Mouse (Mus musculus) mouse trophoblast stem cell (cell line): Measurements from ENCODE around the gene Ccdc28b.

ENCODE experiments used
- in situ Hi-C, 2 experiments: fragments of 300-500 bp; cut with MseI, MboI; formaldehyde crosslinking; loops; 2 replicates in 1 of 2; 3 replicates in 1 of 2; pipeline ENCODE4 v1.15.1; 2025

The Ccdc28b gene

DNA sequence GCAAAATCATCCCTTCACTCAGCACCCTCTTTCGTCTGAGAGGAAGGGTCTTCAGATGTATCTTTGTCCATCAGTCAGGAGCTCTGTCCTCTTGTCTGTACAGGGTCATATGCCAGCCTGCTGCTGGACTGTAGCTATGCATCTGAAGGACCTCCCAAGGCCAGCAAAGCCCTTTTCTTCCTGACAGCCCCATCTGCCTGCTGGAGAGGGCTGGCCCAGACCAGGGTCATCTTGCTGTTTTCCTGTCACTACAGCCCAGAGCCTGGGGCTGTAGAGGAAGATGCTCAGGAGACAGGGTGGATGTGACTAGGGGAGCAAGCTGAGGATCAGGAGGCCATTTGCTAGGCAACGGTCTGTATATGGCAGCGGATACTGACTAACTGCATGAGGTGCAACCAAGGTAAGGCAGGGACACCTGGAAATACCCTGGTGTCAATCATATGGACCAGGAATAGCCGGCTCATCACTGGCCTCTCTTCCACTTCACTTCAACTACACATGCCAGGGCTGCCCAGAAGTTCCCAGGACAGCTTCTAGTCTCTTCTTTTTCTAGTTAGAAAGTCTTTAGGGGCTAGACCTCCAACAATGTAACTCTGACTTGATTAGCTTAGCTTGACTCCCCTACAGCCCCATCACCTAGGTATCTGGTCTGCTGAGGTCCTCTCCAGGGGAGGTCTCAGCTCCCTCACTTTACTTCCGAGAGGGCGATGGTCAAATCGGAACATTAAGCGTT is 778 bp downstream of the Ccdc28b start:
- in situ Hi-C loops, result no loop called here

DNA sequence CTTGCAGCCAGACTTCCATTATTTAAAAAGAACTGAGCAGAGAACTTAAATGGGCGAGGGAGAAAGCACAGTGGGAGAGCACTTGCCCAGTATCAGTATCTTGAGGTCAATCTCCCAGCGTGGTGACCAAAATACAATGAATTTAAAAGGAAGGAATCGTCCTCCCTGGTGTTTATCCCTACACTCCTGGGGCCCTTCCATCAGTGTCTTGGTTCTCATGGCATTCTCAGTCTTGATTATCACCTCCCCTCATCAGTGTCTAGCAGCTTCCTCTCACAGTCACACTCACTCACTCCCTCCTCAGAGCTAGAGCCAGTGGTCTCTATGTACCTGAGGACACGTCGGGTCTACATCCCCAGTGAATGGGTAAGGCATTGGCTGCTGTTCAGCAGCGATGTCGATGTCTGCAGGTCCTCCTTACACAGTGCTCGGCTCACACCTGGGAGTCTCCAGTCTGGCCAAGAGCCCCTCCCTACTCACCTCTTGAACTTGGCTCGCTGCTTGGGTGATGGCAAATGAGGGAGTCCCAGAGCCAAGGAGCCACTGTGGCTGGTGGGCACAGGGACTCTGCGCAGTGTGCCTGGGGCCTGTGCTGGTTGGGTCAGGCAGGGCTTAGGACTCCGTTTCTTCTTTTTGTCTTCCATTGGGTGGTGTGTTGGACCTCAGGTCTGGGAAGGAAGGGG is 1.5 kb downstream of the Ccdc28b start:
- in situ Hi-C loops, result no loop called here

DNA sequence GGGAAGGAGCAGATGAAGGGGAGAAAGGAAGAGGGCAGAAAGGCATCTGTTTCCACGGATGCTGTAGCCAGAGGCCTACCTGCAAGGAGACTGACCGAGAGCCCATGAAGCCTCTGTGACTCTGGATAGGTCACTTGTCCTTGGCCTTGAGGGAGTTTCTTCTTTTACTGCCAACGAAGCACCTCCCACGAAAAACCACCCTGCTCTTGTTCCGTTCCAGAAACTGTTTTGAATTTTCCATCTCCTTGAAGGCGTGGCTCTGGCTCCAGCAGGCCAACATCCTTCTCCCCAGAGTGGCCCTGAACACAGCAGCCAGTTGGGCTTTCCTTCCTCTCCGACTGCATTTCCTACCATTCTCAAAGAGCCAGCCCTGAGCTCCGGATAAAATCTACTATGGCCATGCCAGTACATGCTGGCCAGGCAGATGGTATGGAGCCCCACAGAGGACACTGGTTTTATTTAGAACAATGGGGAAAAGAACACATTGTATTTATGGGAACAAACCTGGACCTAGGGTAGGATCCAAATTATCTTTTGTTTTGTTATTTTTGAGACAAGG is 2.4 kb downstream of the Ccdc28b start:
- in situ Hi-C loops, result no loop called here

DNA sequence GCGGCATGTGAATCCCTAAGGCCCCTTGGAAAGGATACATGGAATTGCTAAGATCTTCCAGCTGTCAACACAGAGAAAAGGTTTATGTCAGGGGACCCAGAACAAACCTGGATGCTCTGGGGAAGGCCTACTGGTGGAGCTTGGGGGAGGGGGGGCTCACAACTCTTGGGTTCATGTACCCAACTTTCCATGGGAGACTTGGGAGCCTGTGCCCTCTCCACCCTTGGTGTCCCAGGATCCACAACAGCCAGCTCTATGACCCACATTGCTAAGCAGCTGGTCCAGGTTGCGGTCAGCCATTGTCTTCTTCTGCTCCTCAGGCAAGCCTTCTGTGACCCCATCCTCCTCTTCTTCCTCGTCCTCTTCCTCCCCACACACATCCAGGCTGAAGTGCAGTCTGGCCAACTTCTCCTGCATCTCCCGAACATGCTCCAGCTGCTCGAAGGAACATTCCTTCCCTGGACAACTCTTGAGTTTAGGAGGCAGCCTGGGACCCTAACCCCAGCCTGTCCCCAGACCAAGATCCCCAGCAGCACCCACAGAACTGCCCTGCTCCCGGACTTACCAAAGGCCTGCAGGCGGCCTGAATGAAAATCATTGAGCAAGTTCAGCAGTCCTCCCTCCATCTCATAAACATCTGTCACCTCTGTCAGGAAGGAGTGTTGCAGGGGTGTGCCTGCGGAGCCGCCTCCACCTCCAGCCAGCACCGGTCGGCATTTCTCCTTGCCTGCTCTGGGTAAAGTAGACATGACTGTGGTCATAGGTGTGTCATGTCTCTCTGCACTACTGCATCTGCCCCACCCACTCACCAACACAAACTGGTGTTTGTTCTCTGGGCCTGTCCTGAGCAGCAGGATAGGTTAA is 3.1 kb downstream of the Ccdc28b start:
- in situ Hi-C loops, result no loop called here

DNA sequence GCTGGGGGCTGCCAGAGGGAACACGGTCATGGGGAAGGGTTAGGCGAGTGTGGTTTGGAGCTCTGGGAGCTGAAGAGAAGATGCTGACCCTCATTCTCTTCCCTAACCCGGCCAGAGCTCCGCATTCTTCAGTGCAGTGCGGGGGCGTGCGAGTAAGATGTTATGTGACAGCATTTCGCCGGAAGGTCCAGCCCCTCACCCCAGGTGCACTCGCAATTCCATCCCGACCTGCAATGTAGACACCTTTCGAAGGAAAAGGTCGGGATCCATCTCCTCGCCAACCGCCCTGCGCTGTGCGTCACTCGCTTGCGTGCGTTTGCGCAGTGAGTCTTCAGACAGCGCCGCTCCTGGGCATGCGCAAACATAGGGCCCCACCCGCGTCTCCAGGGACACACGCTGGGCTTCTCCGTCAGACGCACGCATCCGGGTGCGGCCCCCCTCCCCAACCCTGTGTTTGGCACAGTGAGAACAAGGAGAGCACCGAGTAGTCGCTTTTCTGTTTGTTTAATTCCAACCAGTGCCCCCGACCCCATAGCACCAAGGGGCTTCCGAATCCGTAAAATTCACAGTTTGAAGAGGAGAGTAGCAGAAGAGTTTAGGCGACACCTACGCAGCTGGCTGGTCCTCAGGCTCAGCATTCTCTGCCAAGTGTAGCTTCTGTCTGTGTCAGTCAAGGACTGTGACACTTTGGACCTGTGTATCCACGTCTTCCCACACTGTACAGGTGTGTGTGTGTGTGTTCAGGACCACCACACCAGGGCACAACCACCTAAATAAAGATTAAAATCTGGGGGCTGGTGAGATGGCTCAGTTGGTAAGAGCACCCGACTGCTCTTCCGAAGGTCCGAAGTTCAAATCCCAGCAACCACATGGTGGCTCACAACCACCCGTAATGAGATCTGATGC is 4.7 kb downstream of the Ccdc28b start, which contains the start of gene Iqcc:
Gene Iqcc (minus strand): TSS at position 314 of the 906 bp plus-strand sequence.
- in situ Hi-C loops, result no loop called here

DNA sequence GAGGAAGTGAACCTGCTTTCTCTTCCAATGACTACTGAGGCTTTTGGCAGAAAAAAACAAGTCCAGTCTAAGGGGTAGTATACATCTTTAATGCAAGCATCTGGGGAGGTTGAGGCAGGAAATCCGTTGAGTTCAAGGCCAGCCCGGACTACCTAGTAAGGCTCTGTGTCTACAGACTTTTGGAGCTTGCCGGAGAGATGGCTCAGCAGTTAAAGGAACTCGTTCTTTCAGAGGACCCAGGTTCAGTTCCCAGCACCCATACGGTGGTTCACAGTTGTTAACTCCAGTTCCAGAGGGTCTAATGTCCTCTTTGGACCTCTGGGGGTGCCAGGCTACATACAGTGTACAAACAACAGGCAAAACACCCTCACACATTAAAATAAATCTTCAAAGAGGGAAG is 5.7 kb downstream of the Ccdc28b start:
- in situ Hi-C loops, result no loop called here

DNA sequence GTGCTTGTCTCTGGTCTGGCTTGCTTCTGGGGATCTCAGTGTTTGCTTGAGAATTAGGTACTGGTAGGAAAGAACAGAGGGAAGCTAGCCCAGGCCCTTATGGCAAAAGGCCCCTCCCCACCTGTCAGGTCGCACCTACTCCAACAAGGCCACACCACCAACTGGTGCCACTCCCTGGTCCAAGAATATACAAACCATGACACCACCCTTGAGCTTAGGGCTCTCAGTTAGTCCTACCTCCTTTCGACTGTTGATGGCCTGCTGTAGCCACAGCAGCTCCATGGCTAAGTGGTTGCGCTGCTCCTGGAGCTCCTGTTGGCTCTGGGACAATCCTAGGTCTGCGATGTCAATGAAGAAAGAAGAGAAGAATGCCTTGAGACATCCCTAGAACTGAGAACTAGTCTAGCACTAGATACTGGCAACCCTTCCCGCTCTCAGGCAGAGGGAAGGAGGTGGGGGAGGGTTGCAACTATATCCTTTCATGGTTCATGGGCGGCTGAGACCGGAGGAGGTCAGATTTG is 6.6 kb downstream of the Ccdc28b start:
- in situ Hi-C loops, result no loop called here

DNA sequence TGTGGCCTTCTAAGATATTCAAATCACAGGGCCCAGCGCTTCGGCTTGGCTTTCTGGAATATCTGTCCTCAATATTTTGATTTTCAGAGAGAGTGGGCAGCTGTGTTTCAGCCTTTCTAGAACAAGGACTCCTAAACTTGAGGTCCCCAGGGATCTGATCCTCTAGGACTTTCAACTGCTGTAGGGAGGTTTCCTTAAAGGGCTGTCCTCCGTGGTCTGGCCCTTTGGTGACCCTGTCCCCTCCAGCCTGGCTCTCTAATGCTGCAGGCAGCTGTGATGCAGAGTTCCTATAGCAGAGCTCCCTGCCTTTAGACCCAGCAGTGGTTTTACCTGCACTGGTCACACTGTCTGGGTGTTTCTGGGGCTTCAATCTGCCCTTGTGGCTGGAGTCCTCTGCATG is 7.1 kb downstream of the Ccdc28b start:
- in situ Hi-C loops, result no loop called here

DNA sequence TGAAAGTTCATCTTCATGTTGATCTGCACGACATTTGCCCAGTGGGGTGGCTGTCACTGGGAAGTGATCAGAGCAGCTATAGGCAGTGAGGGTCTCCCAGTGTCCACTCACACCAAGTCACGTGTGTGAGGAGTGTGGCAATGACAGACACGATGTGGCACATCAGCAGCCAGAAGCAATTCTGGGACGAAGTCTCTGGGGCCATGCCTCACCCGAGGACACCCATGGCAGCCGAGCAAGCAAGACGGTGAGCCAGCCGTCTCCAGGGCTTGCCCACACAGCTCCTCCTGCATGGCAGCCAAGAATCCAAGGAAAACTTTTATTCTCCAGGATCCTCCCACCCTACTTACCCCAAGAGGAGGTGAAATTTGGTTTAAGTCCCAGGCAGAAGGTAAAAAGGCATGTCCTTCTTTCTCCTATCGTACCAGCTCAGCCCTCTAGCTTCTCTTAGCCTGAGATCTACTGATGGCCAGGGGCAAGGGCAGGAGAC is 7.9 kb downstream of the Ccdc28b start:
- in situ Hi-C loops, result no loop called here

DNA sequence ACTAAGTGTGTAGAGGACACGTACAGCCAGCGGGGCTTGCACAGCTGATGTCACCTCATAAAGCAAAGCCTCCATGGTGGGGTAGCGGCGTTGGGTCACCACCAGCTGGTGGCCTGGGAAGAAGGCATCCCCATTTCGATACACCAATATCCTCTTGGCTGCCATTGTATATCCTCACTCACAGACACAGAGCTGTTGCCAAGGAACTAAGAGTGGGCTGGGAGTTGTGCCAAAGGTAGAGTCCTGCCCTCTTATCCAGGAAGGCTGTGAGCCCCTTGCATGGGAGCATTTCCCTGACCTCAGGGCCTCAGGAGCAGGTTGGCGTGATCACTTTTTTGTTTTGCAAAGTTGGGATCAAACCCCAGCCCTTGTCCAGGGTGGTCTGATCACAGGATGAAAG is 9.7 kb downstream of the Ccdc28b start, which contains the start of gene Dcdc2b:
Gene Dcdc2b (minus strand): TSS at position 165 of the 400 bp plus-strand sequence.
- in situ Hi-C loops, result no loop called here

DNA sequence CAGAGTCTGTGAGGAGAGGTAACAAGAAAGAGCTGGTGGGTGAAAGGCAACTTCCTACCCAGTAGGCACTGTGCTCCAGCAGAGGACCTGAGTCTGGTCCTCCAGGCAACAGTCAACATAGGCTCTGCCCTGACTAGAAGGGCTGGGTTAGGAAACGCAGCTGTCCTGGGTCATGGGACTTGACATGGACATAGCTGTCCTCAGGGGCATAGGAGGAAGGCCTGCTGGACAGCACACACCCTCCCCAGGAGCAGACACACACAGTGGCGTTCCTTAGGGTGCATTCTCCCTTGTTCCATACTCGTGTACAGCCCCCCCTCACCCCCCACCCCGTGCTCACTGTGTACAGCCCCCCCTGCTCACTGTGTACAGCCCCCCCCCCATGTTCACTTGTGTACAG is 13.3 kb downstream of the Ccdc28b start:
- in situ Hi-C loops, result no loop called here

DNA sequence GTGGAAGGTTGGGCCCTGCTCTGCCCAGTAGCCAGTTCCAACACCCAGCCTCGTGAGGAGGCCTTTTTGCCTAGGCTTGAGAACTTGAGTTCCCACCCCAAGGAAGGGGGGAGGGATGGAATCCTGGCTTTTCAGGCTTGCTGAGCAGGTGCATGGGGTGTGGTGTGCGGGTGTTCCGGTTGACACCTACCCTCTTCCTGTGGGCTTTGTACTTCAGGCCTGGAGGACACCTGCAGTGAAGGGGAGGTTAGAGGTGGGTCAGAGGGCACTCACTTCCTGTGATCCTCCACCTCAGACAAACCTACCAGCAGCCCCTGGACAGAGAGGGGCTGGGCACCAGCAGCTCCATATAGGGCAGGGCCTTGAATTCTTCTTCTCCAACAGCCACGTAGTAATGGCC is 13.7 kb downstream of the Ccdc28b start:
- in situ Hi-C loops, result no loop called here

DNA sequence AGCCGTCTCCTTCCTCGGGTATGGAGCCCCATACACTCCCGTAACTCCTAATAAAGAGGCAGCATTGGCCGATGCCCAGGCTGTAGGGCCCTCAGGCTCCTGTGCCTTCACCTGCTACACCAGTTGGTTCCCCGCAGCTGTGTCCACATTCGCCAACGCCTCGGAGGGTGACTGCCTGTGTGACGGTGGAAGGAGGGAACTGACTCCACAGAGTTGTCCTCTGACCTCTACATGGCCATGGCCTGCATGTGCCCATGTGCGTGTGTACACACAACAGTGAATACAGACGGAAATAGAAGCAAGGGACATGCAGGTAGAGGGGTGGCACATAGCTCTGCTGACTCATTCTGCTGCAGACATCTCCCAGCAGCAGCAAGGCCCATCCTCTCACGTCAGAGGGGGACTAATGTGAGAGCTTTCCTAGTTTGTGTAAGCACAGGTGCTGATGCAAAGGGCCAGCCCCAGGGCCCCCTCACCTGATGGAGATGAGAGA is 14.6 kb downstream of the Ccdc28b start:
- in situ Hi-C loops, result no loop called here

DNA sequence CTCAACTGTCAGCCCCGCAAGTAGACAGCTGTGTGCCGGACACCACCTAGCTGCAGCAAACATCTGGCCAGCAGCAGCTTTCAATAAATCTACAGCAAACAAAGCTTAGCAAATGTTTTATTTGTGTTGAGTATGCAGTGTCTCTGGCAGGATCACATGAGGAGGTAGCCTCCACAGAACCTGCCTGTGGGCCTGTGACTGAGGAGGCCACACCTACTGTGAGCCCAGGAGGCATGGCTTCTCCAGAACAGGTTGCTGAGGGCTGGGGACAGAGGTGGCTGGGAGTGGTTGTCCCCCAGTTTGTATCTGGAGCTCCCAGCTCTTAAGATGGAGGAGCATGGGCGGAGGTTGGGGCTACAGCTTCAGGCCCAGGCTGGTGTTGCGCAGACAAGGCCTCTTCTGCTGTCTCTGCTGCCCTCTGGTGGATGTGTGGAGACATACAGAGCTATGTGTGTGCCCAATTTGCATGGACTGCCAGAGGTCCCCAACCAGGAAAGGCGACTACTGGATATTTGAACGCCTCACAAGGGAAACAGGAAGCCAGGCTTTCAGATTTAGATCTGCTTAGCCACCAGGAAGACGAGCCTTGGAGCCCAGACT is 15.2 kb downstream of the Ccdc28b start:
- in situ Hi-C loops, result no loop called here

DNA sequence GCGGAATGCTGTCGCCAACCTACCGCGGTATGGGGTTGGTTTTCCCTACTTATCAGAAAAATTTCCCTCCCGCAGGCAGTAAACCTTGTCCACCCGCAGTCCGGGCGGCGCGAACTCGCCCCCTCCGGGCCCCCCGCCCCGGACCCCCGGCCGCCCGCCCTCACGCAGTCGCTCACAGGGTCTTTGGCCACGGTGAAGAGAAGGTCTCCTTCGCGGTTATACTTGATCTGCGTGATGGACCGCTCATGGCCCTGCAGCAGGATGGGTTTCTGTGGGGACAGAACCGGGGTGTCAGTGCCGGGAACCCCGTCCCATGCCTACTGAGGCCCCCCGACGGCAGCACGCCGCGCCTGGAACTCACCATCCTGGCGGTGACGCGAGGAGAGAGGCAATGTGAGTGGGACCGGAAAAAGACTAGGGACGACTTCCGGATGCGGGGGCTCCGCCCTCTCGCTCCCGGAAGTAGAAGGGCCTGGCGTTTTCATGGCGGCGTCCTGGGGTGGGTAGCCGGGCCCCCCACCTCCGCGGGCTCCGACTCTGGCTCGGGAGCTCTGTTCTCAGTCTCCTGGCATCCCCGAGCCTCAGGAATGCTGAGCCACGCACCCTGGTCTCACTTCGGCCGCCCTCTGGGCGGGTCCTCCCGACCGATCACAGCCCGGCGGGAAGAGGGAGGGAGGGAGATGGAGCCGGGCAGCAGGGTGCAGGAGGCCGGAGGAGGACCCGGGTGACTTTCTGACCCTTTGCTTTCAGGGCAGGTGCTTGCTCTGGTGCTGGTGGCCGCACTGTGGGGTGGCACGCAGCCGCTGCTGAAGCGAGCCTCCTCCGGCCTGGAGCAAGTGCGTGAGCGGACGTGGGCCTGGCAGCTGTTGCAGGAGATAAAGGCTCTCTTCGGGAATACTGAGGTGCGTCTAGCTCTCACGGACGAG is 23.3 kb downstream of the Ccdc28b start, which contains the start of the genes Eif3i and Tmem234:
Gene Eif3i (minus strand): TSS at position 416 of the 926 bp plus-strand sequence.
Gene Tmem234 (plus strand): TSS at position 436 of the 926 bp plus-strand sequence.
- in situ Hi-C loops, result no loop called here

DNA sequence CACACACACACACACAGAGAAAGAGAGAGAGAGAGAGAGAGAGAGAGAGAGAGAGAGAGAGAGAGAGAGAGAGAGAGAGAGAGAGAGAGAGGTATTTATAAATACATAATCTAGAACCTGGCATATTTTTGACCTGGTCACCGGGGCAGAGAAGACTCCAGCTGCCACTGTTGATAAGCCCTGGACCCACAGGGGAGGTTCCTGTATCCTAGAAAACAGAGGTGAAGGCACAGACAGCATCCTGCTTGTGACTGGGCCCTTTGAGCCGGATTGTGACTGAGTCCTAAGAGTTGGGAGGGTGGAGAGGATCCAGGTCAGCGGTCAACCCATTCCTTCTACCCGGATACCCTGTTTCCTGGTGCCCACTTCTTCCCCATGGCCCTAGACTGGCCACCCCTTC is 34.9 kb downstream of the Ccdc28b start:
- in situ Hi-C loops, result no loop called here

DNA sequence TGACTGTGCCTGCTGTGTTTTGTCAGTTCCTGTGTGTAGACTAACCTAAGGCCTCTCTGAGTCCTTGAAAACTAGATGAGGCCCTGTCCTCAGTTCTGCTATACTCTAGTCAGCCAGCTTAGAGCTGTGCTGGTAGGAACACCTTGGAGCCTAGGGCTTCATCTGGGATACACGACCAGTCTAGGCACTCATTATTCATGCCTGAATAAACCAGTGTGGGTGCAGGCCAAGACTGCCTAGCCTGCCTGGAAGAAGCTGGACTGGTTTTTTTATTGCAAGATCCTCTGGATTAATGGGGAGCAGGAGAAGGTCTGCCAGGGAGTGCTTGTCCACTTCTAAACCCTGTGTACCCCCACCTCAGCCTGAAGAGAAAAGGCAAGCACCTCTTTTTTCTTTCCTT is 36.8 kb downstream of the Ccdc28b start:
- in situ Hi-C loops, result no loop called here

DNA sequence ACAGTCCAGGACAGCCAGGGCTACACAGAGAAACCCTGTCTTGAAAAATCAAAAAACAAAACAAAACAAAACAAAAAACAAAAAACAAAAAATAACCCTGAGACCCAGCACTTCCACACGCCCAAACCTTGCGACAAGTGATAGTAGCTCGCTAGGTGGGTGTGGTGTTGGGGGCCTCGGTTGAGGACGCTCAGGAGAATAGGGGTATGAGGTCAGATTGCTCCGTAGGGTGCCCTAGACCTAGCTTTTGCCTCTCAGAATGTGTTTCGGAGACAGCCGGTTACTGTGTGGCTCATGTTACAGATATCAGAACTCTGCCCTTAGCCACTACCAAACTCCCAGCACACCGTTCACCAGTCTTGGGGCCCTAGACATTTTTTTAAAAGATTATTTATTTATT is 38.0 kb downstream of the Ccdc28b start:
- in situ Hi-C loops, result no loop called here
